Mouse (Mus musculus) forebrain, embryonic 15.5 days (tissue): ENCODE data around the gene Pik3r2. TPM values are rescaled to one million over a fixed set of nuclear protein-coding genes. Genes with fewer than 3 reads are reported as not detected.

Experiments used
- ATAC-seq: fragments of 200-750 bp; cut with Nextera tagmentation; replicated peaks from 2 replicates; pipeline ENCODE4 v1.8.0; 2017; ENCODE audit warnings: mild to moderate bottlenecking, moderate TSS enrichment, moderate library complexity
- H3K27ac ChIP-seq: fragments of 300-500 bp; sonication (generic); replicated peaks from 2 replicates; pipeline ENCODE4 v1.5.1; 2015; ENCODE audit warnings: mild to moderate bottlenecking, inconsistent platforms
- H3K27me3 ChIP-seq: fragments of 300-500 bp; sonication (generic); 2 replicates; pipeline ENCODE4 v1.6.1; 2015; ENCODE audit warnings: inconsistent platforms
- H3K36me3 ChIP-seq: fragments of 300-500 bp; sonication (generic); 2 replicates; pipeline ENCODE4 v1.6.1; 2015; ENCODE audit warnings: mild to moderate bottlenecking, inconsistent platforms
- H3K4me1 ChIP-seq: fragments of 300-500 bp; sonication (generic); 2 replicates; pipeline ENCODE4 v1.6.1; 2015; ENCODE audit warnings: inconsistent platforms
- H3K4me2 ChIP-seq: fragments of 300-500 bp; sonication (generic); replicated peaks from 2 replicates; pipeline ENCODE4 v1.6.1; 2015; ENCODE audit warnings: mild to moderate bottlenecking, inconsistent platforms
- H3K4me3 ChIP-seq: fragments of 300-500 bp; sonication (generic); 2 replicates; pipeline ENCODE4 v1.5.1; 2015; ENCODE audit warnings: mild to moderate bottlenecking, inconsistent platforms
- H3K9ac ChIP-seq: fragments of 300-500 bp; sonication (generic); replicated peaks from 2 replicates; pipeline ENCODE4 v1.6.1; 2015; ENCODE audit warnings: mild to moderate bottlenecking, inconsistent platforms
- H3K9me3 ChIP-seq: fragments of 300-500 bp; sonication (generic); 2 replicates; pipeline ENCODE4 v1.6.1; 2016; ENCODE audit warnings: inconsistent platforms
- WGBS: fragments of 180-500 bp; shearing (Covaris S2); methylation state at CpG from one replicate; pipeline ENCODE4 v1.1.7; 2015; ENCODE audit warnings: mixed read lengths; 5-methylcytosine and 5-hydroxymethylcytosine counted together
- polyA plus RNA-seq: library from polyadenylated mRNA; unstranded; fragments of >200 nt; fragmentation: Nextera tagmentation; extraction: Ambion mirVana; gene quantifications from 2 replicates; pipeline ENCODE4 v1.2.1, GENCODE M21; 2015

Pik3r2 gene
- polyA plus RNA-seq, 1 experiment from 2014 or later: 127 TPM

DNA sequence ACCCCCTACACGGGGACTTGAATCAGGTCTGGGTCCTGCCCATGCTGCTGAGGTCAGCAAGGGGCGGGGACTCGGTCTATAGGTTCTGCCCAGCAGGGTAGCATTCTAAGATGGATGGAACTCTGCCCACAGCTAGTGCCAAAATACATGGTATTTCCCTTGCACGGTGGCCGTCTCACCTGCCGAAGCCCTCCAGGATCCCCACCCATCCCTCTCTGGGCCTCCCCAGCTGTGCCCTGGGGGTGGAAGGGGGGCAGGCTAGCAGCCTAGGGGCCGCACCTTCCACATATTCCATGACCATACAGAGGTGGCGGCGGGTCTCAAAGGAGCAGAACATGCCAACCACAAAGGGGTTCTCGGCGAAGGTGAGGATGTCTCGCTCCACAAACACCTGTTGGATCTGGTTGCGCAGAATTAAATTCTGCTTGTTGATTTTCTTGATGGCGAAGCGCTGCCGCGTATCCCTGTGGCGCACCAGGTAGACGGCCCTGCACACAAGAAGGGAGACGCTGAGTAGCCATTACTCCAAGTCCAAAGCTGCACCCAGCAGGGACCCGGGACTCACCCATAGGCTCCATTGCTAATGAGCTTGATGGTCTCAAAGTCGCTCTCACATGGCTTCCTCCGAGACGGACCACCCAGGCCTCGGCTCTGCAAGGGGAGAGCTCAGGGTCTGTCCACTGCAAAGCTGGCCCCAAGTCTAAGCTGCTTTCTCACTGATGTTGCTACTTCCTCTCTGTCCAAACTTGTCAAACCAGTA, 10.0 kb upstream of the Pik3r2 start:
- no peak for ATAC-seq

DNA sequence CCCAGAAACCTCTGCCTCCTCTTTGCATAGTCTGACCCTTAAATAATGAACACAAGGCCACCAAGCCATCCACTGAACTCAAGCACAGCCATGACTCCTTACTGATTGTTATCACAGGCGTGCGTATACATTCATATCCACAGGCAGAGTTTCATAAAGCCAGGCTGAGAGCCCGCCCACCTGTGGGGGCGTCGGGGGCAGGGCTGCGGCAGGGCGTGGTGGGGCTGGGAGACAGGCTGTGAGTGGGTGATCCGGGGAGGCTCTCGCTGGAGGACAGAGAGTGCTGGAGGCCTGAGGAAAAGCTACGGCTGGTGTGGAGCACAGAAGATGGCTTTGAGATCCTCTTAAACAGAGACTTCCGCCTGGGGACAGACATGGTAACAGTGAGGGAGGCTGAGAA, 3.6 kb upstream of the Pik3r2 start:
- no peak overlapping the region for H3K4me2 ChIP-seq
- no peaks in the 10 kb centered on the region for H3K27me3 ChIP-seq
- no peak for ATAC-seq
- WGBS: 77% methylated on average over 11 of the region's 11 CpGs
- peaks cover 55% of the 10 kb centered on the region for H3K36me3 ChIP-seq
- peaks cover 21% of the 10 kb centered on the region for H3K4me1 ChIP-seq
- no peak overlapping the region for H3K27ac ChIP-seq
- H3K4me3 ChIP-seq: no peak overlapping the region
- H3K9ac ChIP-seq: no peak overlapping the region
- H3K9me3 ChIP-seq: no peaks in the 10 kb centered on the region

More for the DNA sequence above, 10.0 kb upstream of the Pik3r2 start:
- H3K4me2 ChIP-seq: no peak overlapping the region
- no peak overlapping the region for H3K27ac ChIP-seq
- H3K9me3 ChIP-seq: no peaks in the 10 kb centered on the region
- H3K27me3 ChIP-seq: no peaks in the 10 kb centered on the region
- H3K4me3 ChIP-seq: no peak overlapping the region
- H3K9ac ChIP-seq: no peak overlapping the region
- H3K4me1 ChIP-seq: peaks cover 11% of the 10 kb centered on the region
- WGBS: 87% methylated on average over 25 of the region's 25 CpGs
- peaks cover 61% of the 10 kb centered on the region for H3K36me3 ChIP-seq

DNA sequence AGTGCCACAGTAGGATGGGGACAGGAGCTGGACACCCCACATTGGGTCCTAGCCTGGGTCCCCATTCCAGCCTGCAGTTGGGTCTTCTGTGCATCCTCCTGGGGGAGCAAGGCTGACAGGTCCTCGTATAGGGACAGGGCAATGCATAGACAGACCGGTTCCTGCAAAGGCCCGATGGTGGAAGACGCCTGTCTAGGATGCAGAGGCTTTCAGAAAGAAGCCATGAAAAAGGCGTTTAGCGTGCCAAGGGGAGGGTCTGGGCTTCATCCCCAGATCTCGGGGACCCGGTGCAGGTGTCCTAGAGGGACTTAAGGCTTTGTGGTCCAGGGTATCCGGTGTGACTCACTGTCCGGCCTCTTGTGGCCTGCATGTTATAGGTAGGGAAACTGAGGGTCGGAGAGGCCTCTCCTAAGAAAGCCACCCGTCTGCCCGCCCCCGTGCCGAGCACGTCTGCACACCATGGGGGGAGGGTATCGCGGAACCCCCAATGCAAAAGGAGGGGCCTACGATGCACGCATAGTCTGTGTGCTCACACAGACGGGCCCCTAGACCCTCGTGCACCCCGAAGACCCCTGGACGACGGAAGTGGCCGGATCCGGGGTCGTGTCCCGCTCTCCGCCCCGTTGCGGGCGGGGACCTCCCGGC, 540 bp downstream of the Pik3r2 start:
- H3K4me2 ChIP-seq: peak overlapping the region; percentile 80
- peak overlapping the region; percentile 99 for H3K27ac ChIP-seq
- peak; percentile 36 for ATAC-seq
- WGBS: 1% methylated on average over 34 of the region's 34 CpGs
- no peaks in the 10 kb centered on the region for H3K27me3 ChIP-seq
- peaks cover 46% of the 10 kb centered on the region for H3K4me1 ChIP-seq
- H3K4me3 ChIP-seq: peak overlapping the region; percentile 99
- H3K9me3 ChIP-seq: no peaks in the 10 kb centered on the region
- peaks cover 49% of the 10 kb centered on the region for H3K36me3 ChIP-seq
- peak overlapping the region; percentile 99 for H3K9ac ChIP-seq

DNA sequence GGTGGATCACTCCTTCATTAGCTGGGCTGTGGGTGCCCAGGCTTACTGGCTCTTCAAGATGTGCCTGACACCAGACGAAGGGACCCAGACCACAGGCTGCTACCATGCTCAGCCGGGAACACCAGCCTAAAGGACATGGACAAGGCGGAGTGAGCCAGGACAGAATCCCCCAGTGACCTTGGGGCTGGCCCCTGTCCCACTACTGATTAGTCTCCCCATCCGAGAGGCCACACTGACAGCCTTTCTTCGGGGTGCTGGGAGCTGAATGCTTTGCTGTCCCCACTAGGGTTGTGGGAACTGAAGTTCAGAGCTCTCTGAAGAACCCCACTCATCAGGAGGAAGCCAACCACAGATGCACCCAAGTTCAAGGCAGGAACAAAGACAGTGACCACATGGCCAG, 1.3 kb downstream of the Pik3r2 start:
- 86% methylated on average over 5 of the region's 5 CpGs for WGBS
- Histone ChIP-seq H3K36me3 (peaks cover 49% of the 10 kb centered on the region), H3K4me2 (peak overlapping the region; percentile 80), H3K4me3 (peak overlapping the region; percentile 99), H3K9ac (peak overlapping the region; percentile 99), H3K4me1 (peaks cover 46% of the 10 kb centered on the region), H3K27me3 (no peaks in the 10 kb centered on the region), H3K9me3 (no peaks in the 10 kb centered on the region), H3K27ac (peak overlapping the region; percentile 69; the same call in 1 of the 2 replicates)
- ATAC-seq: no peak

DNA sequence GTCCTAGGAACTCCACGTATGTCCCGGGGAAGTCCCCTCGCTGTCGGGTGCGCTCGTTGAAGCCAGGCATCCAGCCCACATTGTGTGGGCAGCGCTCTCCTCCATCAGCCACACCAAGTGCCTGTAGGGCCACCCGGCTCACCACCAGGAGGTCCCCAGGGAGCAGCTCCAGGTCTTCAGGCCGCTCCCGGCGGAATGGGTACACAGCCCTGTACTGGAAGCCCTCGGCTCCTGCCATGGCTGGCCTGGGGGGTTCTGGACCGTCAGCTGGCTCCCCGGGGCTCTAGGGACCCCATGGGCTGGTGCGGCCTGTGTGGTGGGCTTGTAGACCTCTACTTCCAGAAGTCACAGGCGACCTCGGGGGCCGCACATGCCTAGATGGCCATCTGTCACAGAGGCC, 1.8 kb downstream of the Pik3r2 start:
- Histone ChIP-seq H3K27ac (peak overlapping the region; percentile 69), H3K9ac (peak overlapping the region; percentile 31), H3K4me1 (peaks cover 46% of the 10 kb centered on the region), H3K27me3 (no peaks in the 10 kb centered on the region), H3K4me3 (peak overlapping the region; percentile 99; the same call in 1 of the 2 replicates), H3K36me3 (peaks cover 49% of the 10 kb centered on the region), H3K9me3 (no peaks in the 10 kb centered on the region), H3K4me2 (peak overlapping the region; percentile 80; the same call in 1 of the 2 replicates)
- 93% methylated on average over 18 of the region's 18 CpGs for WGBS
- no peak for ATAC-seq

DNA sequence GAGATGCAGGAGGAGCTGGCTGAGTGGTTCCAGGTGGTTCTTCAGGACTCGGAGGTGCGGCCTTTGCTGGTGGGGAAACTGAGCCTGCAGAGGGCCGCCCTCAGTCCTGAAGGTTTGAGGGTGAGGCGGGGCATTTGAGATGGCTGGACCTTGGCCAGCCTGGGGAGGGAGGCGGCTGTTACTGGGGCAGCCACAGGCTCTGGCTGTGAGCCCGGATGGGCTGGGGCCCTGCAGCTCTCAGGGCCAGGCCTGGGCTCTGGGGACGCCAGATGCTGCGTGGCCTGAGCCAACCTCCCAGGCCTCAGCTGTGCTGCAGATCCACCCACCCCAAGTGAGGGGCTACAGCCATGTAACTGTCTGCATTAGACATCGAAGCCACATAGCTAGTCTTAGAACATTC, 2.7 kb downstream of the Pik3r2 start:
- Histone ChIP-seq H3K9me3 (no peaks in the 10 kb centered on the region), H3K27ac (peak overlapping the region; percentile 69), H3K9ac (0 out of 2 replicates have a peak overlapping the region, but pooled peaks have one; percentile 2), H3K27me3 (no peaks in the 10 kb centered on the region), H3K4me2 (peak overlapping the region; percentile 14; the same call in 1 of the 2 replicates), H3K36me3 (peaks cover 48% of the 10 kb centered on the region), H3K4me3 (0 out of 2 replicates have a peak overlapping the region, but pooled peaks have one; percentile 13), H3K4me1 (peaks cover 46% of the 10 kb centered on the region)
- no peak for ATAC-seq
- 45% methylated on average over 9 of the region's 9 CpGs for WGBS

DNA sequence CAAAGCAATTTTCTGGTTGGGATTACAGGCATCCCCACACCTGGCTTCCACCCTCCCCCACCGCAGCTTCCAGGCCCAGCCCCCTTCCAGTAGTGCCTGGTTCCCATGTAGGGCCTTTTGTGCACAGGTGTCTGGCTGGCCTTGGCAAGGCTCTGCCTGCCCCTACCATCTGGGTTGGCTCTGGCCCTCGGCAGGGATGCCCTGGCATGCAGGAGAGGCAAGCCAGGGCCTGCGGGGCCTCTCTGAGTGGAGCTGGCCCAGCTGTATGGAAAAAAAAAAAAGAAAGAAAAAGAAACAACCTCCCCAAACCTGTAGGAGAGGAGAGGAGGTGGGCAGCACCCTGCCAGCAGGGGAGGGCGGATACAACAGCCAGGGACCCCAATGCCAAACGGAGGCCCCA, 3.1 kb downstream of the Pik3r2 start:
- WGBS: 54% methylated on average over 5 of the region's 5 CpGs
- Histone ChIP-seq H3K4me3 (0 out of 2 replicates have a peak overlapping the region, but pooled peaks have one; percentile 13), H3K4me1 (peaks cover 43% of the 10 kb centered on the region), H3K27me3 (no peaks in the 10 kb centered on the region), H3K27ac (peak overlapping the region; percentile 69), H3K9me3 (no peaks in the 10 kb centered on the region), H3K9ac (0 out of 2 replicates have a peak overlapping the region, but pooled peaks have one; percentile 2), H3K36me3 (peaks cover 49% of the 10 kb centered on the region), H3K4me2 (peak overlapping the region; percentile 14; the same call in 1 of the 2 replicates)
- ATAC-seq: no peak

DNA sequence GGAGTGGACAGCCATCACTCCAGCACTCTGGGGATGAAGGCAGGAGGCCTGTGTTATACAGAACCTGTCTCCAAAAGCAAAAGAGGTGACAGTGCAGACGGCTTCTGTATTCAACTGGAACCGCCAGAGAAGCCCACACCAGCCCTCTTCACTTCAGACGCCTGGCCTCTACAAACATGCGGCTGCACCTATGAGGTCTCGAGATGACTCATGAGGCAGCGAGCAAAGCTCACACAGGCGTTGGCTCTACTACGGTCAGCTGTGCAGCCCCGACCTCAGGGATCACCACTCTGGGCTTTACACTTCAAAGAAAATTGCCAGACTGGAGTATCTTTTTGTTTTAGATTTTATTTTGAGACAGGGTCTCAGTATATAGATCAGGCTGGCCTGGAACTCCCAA, 3.6 kb downstream of the Pik3r2 start:
- Histone ChIP-seq H3K9me3 (no peaks in the 10 kb centered on the region), H3K36me3 (peaks cover 53% of the 10 kb centered on the region), H3K27ac (peak overlapping the region; percentile 69), H3K4me3 (no peak overlapping the region), H3K9ac (no peak overlapping the region), H3K4me1 (peaks cover 38% of the 10 kb centered on the region), H3K27me3 (no peaks in the 10 kb centered on the region), H3K4me2 (no peak overlapping the region)
- ATAC-seq: no peak
- 89% methylated on average over 9 of the region's 9 CpGs for WGBS

DNA sequence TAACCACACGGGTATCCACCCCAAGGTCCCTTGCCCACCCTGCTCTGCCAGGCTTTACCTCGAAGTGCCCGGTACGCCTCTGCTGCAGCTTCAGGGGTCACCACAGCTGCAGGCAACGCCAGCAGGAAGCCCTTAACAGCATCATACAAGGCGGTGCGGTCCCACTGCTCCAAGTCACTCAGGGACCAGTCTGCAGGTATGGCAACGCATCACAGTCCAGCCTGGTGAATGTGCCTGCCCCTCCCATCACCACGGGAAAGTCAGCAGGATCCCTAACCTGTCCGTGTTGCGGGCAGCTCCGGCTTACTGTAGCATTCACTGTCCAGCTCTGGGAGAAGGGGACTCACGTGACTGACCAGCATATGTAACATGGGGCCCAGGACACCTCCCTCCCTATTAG, 4.4 kb downstream of the Pik3r2 start:
- Histone ChIP-seq H3K36me3 (peaks cover 55% of the 10 kb centered on the region), H3K4me2 (no peak overlapping the region), H3K4me3 (no peak overlapping the region), H3K4me1 (peaks cover 33% of the 10 kb centered on the region), H3K9me3 (no peaks in the 10 kb centered on the region), H3K27ac (no peak overlapping the region), H3K27me3 (no peaks in the 10 kb centered on the region), H3K9ac (no peak overlapping the region)
- 95% methylated on average over 13 of the region's 13 CpGs for WGBS
- ATAC-seq: no peak

DNA sequence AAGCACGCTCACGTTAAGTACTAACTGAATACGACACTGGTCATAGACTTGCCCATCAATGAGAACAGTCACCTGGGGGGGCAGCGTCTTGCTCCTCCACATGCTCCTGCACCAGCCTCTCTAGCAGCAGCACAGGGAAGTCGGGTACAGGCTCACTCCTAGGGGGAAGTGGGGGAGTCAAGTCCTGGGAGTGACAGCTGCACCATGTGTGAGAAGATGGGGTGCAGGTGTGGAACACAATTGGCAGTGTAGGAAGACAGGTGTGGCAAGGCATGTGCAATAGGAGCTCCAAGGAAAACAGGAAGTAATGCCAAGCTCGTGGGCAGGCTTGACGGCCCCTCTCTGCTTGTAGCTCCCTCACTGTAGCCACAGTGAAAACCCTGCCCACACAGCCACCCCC, 5.3 kb downstream of the Pik3r2 start:
- Histone ChIP-seq H3K4me2 (no peak overlapping the region), H3K4me3 (no peak overlapping the region), H3K9ac (no peak overlapping the region), H3K27me3 (0 out of 2 replicates have a peak, but pooled peaks cover 3% of the 10 kb centered on the region), H3K4me1 (peaks cover 40% of the 10 kb centered on the region), H3K36me3 (peaks cover 55% of the 10 kb centered on the region), H3K27ac (no peak overlapping the region), H3K9me3 (no peaks in the 10 kb centered on the region)
- ATAC-seq: no peak
- WGBS: 89% methylated on average over 7 of the region's 7 CpGs

DNA sequence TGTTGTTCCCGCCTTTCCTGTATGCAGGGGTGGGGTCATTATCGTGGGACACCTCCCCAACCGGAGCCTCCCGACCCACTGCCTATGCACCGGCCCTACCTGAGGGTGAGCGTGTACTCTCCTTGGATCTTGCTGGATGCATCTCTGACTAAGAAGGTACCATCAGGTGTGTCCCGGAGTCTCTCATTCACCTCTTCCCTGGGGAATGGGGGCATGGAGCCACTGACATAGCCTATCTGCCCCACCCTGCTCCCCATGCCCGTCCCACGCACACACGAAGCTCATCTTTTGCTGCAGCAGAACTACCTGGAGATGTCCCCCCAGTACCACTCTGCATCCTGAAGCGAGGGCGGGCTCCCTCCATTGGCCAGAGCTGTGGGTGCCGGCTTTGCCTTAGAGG, 5.8 kb downstream of the Pik3r2 start:
- no peak for ATAC-seq
- no peak overlapping the region for H3K27ac ChIP-seq
- H3K36me3 ChIP-seq: peaks cover 55% of the 10 kb centered on the region
- peaks cover 42% of the 10 kb centered on the region for H3K4me1 ChIP-seq
- H3K4me2 ChIP-seq: no peak overlapping the region
- 96% methylated on average over 13 of the region's 13 CpGs for WGBS
- H3K9me3 ChIP-seq: no peaks in the 10 kb centered on the region
- H3K27me3 ChIP-seq: 0 out of 2 replicates have a peak, but pooled peaks cover 5% of the 10 kb centered on the region
- no peak overlapping the region for H3K4me3 ChIP-seq
- H3K9ac ChIP-seq: no peak overlapping the region

DNA sequence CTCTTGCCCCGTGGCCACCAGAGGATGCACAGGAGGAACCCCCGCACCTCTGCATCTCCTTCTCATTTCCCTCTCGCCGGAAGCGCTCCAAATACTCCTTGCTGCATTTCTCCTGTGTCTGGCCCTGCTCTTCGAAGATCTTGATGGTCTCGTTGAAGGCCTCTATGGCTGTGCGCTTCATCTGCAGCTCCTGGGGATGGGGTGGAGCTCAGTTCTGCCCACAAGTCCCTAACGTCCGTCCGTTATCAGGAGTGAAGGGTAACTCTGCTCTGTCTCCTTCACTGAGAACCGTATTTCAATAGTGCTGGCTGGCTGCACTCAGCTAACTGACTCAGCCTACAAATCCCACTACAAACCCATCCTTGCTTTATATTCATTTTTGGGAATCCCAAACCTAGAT, 6.7 kb downstream of the Pik3r2 start:
- no peaks in the 10 kb centered on the region for H3K9me3 ChIP-seq
- peaks cover 55% of the 10 kb centered on the region for H3K36me3 ChIP-seq
- H3K4me2 ChIP-seq: no peak overlapping the region
- H3K4me3 ChIP-seq: no peak overlapping the region
- H3K9ac ChIP-seq: no peak overlapping the region
- 0 out of 2 replicates have a peak, but pooled peaks cover 5% of the 10 kb centered on the region for H3K27me3 ChIP-seq
- ATAC-seq: no peak
- peaks cover 35% of the 10 kb centered on the region for H3K4me1 ChIP-seq
- WGBS: 75% methylated on average over 12 of the region's 12 CpGs
- H3K27ac ChIP-seq: no peak overlapping the region
